Mouse (Mus musculus): ENCODE measurements around the gene Rgs10.

- TF ChIP-seq CTCF (IDR thresholded peaks at IDR 0.05; ENCODE audit: low read depth) = peak; percentile 49
- TF ChIP-seq EP300 (IDR thresholded peaks at IDR 0.05; ENCODE audit: low read depth) = no peak
These were observed 85.7 kb downstream of the Rgs10 start for GRCm38 (mm10) chr7:128332896-128333295.
